Mouse (Mus musculus): Measurements from ENCODE around the gene Rapgef3. TPM values are rescaled to one million over a fixed set of nuclear protein-coding genes. Genes with fewer than 3 reads are reported as not detected.

Gene Rapgef3
- polyA plus RNA-seq, 1 experiment, result 3.1 TPM

DNA sequence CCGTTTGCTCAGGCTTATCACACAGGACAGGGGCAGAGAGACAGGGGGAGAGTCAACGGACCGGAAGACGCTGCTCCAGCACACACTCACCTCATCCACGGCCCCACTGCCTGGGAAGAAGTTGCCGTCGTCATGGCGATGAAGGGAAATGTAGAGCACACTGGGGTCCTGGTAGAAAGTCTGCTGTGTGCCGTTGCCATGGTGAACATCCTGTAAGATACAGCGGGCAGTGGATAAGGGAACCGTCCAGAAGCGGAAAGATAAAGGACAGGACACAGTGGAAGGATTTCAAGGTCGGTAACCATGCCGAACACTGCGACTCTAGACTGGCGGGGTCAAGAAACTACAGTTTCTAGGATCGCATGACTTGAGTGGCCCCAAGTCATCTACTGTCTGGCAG, 30.4 kb upstream of the Rapgef3 start:
- no peaks in the 10 kb centered on the region for H3K4me1 ChIP-seq (ENCODE audit: control insufficient read depth, insufficient read depth, low read length)
- no peak for TF ChIP-seq EP300 (IDR thresholded peaks at IDR 0.05; ENCODE audit: insufficient read depth, low read depth, low read length)
- TF ChIP-seq POLR2A (IDR thresholded peaks at IDR 0.05; ENCODE audit: insufficient read depth, low read length), result no peak
- TF ChIP-seq CTCF (IDR thresholded peaks at IDR 0.05; ENCODE audit: low read depth, low read length), result no peak
- H3K36me3 ChIP-seq (ENCODE audit: control insufficient read depth, insufficient read depth, low read length, poor library complexity, severe bottlenecking), result no peaks in the 10 kb centered on the region
- no peak overlapping the region for H3K4me3 ChIP-seq (ENCODE audit: low read depth, low read length)
- H3K27me3 ChIP-seq (ENCODE audit: control insufficient read depth, insufficient read depth, low read length, poor library complexity, severe bottlenecking), result no peaks in the 10 kb centered on the region
- H3K27ac ChIP-seq (ENCODE audit: insufficient read depth, low read length), result no peak overlapping the region
- no peaks in the 10 kb centered on the region for H3K9me3 ChIP-seq (replicated peaks; ENCODE audit: control insufficient read depth, insufficient read depth, low read length, poor library complexity, severe bottlenecking)
- H3K9ac ChIP-seq (ENCODE audit: low read depth, poor library complexity, severe bottlenecking), result no peak overlapping the region

DNA sequence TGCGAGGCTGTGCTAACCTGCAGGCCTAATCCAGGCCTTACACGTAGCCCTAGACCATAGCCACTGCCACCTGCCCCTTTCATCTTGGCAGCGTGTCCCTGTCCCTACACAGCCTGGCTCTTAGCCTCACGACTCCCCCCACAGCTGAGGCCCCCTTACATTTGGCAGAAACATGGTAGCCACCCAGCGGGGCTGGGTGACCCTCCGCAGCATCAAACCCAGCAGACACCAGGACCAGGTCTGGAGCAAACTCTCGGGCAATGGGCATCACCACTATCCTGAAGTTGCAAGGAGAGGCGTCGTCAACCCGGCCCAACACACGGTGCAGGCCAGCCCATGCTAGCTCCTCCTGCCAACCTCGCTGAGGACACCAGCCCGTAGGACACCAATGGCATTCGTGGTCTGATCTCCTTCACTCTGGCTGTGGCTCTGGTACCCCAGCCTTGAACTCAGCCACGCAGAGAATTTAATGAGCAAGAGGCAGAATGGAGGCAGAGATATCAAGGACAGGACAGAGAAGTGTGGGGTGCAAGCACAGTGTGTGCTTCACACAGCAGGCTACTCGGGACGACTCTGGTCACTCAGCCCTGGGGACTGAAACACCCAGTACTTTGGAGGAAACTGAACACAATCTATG, 29.0 kb upstream of the Rapgef3 start:
- Histone ChIP-seq H3K4me1 (ENCODE audit: control insufficient read depth, insufficient read depth, low read length) (no peaks in the 10 kb centered on the region), H3K27ac (ENCODE audit: insufficient read depth, low read length) (no peak overlapping the region), H3K4me3 (ENCODE audit: low read depth, low read length) (no peak overlapping the region), H3K9ac (ENCODE audit: low read depth, poor library complexity, severe bottlenecking) (no peak overlapping the region), H3K27me3 (ENCODE audit: control insufficient read depth, insufficient read depth, low read length, poor library complexity, severe bottlenecking) (no peaks in the 10 kb centered on the region), H3K9me3 (replicated peaks; ENCODE audit: control insufficient read depth, insufficient read depth, low read length, poor library complexity, severe bottlenecking) (no peaks in the 10 kb centered on the region), H3K36me3 (ENCODE audit: control insufficient read depth, insufficient read depth, low read length, poor library complexity, severe bottlenecking) (no peaks in the 10 kb centered on the region)
- TF ChIP-seq CTCF (IDR thresholded peaks at IDR 0.05; ENCODE audit: low read depth, low read length) (no peak), EP300 (IDR thresholded peaks at IDR 0.05; ENCODE audit: insufficient read depth, low read depth, low read length) (no peak)

DNA sequence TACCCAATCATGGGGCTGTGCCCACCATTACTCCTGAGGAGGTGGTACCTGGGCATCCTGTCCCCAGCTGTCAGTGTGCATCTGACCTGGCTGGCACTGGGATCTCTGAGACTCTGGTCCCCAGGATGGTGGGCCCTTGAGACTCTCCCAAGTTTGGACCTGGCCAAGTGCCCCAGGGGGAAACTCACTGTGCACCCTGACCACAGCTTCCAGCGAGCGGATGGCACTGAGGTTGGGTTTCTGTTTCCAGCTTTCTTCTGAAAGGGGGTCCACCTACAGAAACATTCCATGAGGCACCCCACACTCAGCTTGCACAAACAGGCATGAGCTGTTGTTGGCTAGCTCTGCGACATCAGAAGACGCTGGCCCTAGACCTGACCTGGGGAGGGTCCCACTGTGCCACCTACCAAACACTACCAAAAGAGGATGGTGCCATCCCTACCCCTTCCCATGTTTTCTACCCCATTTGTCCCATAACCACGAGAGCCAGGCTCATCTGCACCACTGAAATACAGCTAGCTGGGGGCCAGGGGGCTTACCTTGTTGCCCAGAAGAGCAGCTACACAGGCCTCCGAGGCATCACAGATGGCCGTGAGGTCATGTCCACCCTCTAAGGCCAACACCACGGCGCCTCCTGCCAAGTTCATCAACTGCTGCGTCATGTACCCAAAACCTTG, 27.9 kb upstream of the Rapgef3 start:
- no peak for TF ChIP-seq POLR2A (IDR thresholded peaks at IDR 0.05; ENCODE audit: insufficient read depth, low read length)
- TF ChIP-seq CTCF (IDR thresholded peaks at IDR 0.05; ENCODE audit: low read depth, low read length), result no peak
- no peak for TF ChIP-seq EP300 (IDR thresholded peaks at IDR 0.05; ENCODE audit: insufficient read depth, low read depth, low read length)
- no peaks in the 10 kb centered on the region for H3K27me3 ChIP-seq (ENCODE audit: control insufficient read depth, insufficient read depth, low read length, poor library complexity, severe bottlenecking)
- no peaks in the 10 kb centered on the region for H3K36me3 ChIP-seq (ENCODE audit: control insufficient read depth, insufficient read depth, low read length, poor library complexity, severe bottlenecking)

GRCm38 (mm10) chr15:97794268-97794667, 26.5 kb upstream of the Rapgef3 start:
- TF ChIP-seq CTCF (IDR thresholded peaks at IDR 0.05; ENCODE audit: low read depth, low read length) (peak; percentile 22), EP300 (IDR thresholded peaks at IDR 0.05; ENCODE audit: insufficient read depth, low read depth, low read length) (no peak)
- no peaks in the 10 kb centered on the region for H3K36me3 ChIP-seq (ENCODE audit: control insufficient read depth, insufficient read depth, low read length, poor library complexity, severe bottlenecking)
- no peaks in the 10 kb centered on the region for H3K4me1 ChIP-seq (ENCODE audit: control insufficient read depth, insufficient read depth, low read length)
- H3K9me3 ChIP-seq (replicated peaks; ENCODE audit: control insufficient read depth, insufficient read depth, low read length, poor library complexity, severe bottlenecking), result no peaks in the 10 kb centered on the region
- H3K4me3 ChIP-seq (ENCODE audit: low read depth, low read length), result no peak overlapping the region
- no peak overlapping the region for H3K9ac ChIP-seq (ENCODE audit: low read depth, poor library complexity, severe bottlenecking)
- no peaks in the 10 kb centered on the region for H3K27me3 ChIP-seq (ENCODE audit: control insufficient read depth, insufficient read depth, low read length, poor library complexity, severe bottlenecking)
- no peak overlapping the region for H3K27ac ChIP-seq (ENCODE audit: insufficient read depth, low read length)

More for the DNA sequence above, 27.9 kb upstream of the Rapgef3 start:
- Histone ChIP-seq H3K4me1 (ENCODE audit: control insufficient read depth, insufficient read depth, low read length) (no peaks in the 10 kb centered on the region), H3K4me3 (ENCODE audit: low read depth, low read length) (no peak overlapping the region), H3K9me3 (replicated peaks; ENCODE audit: control insufficient read depth, insufficient read depth, low read length, poor library complexity, severe bottlenecking) (no peaks in the 10 kb centered on the region), H3K27ac (ENCODE audit: insufficient read depth, low read length) (no peak overlapping the region), H3K9ac (ENCODE audit: low read depth, poor library complexity, severe bottlenecking) (no peak overlapping the region)

- Histone ChIP-seq H3K27ac (ENCODE audit: insufficient read depth, low read length) (no peak overlapping the region), H3K4me1 (ENCODE audit: control insufficient read depth, insufficient read depth, low read length) (no peaks in the 10 kb centered on the region), H3K27me3 (ENCODE audit: control insufficient read depth, insufficient read depth, low read length, poor library complexity, severe bottlenecking) (no peaks in the 10 kb centered on the region), H3K9ac (ENCODE audit: low read depth, poor library complexity, severe bottlenecking) (no peak overlapping the region), H3K9me3 (replicated peaks; ENCODE audit: control insufficient read depth, insufficient read depth, low read length, poor library complexity, severe bottlenecking) (no peaks in the 10 kb centered on the region), H3K4me3 (ENCODE audit: low read depth, low read length) (no peak overlapping the region), H3K36me3 (ENCODE audit: control insufficient read depth, insufficient read depth, low read length, poor library complexity, severe bottlenecking) (no peaks in the 10 kb centered on the region)
- TF ChIP-seq CTCF (IDR thresholded peaks at IDR 0.05; ENCODE audit: low read depth, low read length) (no peak), POLR2A (IDR thresholded peaks at IDR 0.05; ENCODE audit: insufficient read depth, low read length) (no peak), EP300 (IDR thresholded peaks at IDR 0.05; ENCODE audit: insufficient read depth, low read depth, low read length) (no peak)
Observed at GRCm38 (mm10) chr15:97793386-97794153, 25.8 kb upstream of the Rapgef3 start.
